Mouse (Mus musculus) C2C12 (cell line): Measurements from ENCODE around the gene Cfap46.

Experiments
- CEBPB ChIP-seq: IDR thresholded peaks from one replicate; pipeline ENCODE4 v1.6.1; 2011; ENCODE audit warnings: low read depth, mild to moderate bottlenecking, control low read depth, moderate library complexity
- CTCF ChIP-seq: IDR thresholded peaks from one replicate; pipeline ENCODE4 v1.5.1; 2011; ENCODE audit not compliant: control insufficient read depth, insufficient read depth, insufficient read length
- MAX ChIP-seq: IDR thresholded peaks from one replicate; pipeline ENCODE4 v1.6.1; 2011; ENCODE audit warnings: mild to moderate bottlenecking, control low read depth
- MYOD1 ChIP-seq: IDR thresholded peaks from one replicate; pipeline ENCODE4 v1.6.1; 2011; ENCODE audit warnings: low read depth; ENCODE audit not compliant: control insufficient read depth, insufficient read length
- MYOG ChIP-seq: IDR thresholded peaks from one replicate; pipeline ENCODE4 v1.6.1; 2011; ENCODE audit not compliant: control insufficient read depth, insufficient read length; ENCODE audit errors: extremely low read depth

- no peak for TF ChIP-seq CTCF
- TF ChIP-seq MYOG: no peak
- TF ChIP-seq MAX: no peak
- no peak for TF ChIP-seq CEBPB
- no peak for TF ChIP-seq MYOD1
Measured at GRCm38 (mm10) chr7:139676433-139676832, 7.2 kb downstream of the Cfap46 start.
